Mouse (Mus musculus): Measurements from ENCODE around the gene 1110017D15Rik.

Gene 1110017D15Rik

GRCm38 (mm10) chr4:41517233-41517632, at the start of gene 1110017D15Rik:
1110017D15Rik (minus strand) TSS chr4:41517333.
- in situ Hi-C loops (cut with MboI, MseI) = no loop called here

DNA sequence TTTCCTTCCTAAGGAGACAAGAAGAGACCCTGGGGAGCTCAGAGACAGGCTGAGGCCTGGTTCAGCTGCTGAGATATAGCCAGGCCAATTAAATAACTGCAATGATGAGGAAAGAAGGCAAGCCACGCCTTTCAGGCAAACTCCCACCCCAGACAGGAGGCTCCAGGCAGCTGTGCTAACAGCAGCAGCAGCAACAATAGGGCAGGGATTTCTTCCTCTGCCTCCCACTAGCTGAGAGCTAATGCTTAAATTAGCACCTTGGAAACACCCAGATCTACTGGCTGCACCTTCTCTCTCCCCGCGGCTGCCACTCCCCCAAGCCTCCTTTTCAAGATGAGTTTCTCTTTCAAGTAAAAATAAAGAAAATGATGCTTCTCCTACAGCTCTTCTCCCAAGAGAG, 49.0 kb upstream of the 1110017D15Rik start:
- in situ Hi-C loops (cut with MboI, MseI) = loop anchor here (5.0 to 25.0 kb wide), 2 partner anchors 99 to 1471 kb away; partner anchors contain the start of genes Fam214b, Nudt2, Pigo and Stoml2

GRCm38 (mm10) chr4:41563297-41563696, 46.2 kb upstream of the 1110017D15Rik start:
- in situ Hi-C loops (cut with MboI, MseI) = loop anchor here (25.0 kb wide), 1 partner anchor 1474 kb away; the partner anchor contains the start of genes Fam214b, Pigo and Stoml2

DNA sequence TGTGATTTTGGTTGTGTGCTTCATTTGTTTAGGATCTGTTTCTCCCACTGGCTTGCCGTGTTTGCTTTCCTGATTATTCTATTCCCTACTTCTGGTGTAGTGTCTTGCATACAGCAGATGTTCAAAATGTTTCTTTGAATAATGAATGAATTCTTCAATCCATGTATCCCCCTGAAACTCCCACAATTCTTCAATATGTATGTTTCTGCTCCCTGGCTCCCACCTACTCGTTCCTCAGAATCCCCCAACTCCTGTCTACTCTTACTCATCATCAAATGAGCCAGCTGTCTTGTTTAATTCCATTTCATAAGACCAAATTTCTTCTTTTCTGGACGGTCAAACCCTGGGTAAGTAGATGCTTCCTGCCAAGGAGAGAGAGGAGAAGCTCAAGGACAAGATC, 40.0 kb upstream of the 1110017D15Rik start:
- in situ Hi-C loops (cut with MboI, MseI) = loop anchor here (5.0 to 25.0 kb wide), 2 partner anchors 55 to 1480 kb away; partner anchors contain the start of genes Fam214b, Pigo and Stoml2

DNA sequence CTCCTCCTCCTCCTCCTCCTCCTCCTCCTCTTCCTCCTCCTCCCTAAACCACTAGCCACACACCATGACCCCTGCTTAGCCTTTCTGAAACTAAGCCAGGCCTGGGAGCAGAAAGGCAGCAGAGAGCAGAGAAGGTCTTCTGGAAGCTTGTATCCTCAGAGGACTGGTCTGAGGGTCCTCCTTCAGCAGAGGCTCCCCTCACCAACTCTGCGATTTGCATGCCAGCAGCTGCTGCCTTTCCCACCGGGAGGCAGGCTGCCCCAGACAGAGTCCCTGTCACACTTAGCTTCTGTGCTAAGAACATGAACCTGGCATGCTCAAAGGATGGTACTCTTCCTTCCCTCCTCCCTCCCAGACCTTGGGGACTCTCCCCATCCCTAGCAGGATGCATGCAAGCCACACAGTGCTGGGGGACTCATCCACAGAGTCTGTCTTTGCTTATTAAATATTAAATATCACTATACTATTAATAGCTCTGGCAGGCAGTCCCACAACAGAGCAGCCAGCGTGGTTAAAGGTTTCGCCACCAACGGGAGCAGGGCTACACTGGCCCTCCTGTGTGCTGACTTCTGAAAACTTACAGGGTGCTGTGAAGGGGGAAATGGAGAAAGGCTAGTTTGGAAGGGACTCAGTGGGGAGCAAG, 39.3 kb upstream of the 1110017D15Rik start:
- in situ Hi-C loops (cut with MboI, MseI) = loop anchor here (5.0 to 25.0 kb wide), 2 partner anchors 56 to 1481 kb away; partner anchors contain the start of genes Fam214b, Pigo and Stoml2

- in situ Hi-C loops (cut with MboI, MseI) = loop anchor here (5.0 to 25.0 kb wide), 2 partner anchors 57 to 1482 kb away; partner anchors contain the start of genes Fam214b, Pigo and Stoml2
These were observed 38.0 kb upstream of the 1110017D15Rik start for GRCm38 (mm10) chr4:41554994-41555663.

DNA sequence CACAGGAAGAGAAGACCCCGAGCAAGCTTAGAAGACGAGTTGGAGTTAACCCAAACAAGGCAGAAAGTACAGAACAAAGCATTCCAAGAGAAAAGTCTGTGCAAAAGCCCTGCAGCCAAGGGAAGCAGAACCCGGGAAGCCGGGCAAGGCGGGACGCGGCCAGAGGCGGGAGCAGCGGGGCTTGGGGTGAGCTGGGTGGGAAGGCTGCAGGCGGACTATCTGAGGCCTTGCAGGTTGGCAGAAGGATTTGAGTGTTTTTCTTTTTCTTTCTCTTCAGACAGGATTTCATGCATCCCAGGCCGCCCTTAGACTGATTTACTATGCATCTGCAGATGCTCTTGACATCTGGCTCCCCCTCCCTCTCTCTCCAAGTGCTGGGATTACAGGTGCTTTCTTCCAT, 36.0 kb upstream of the 1110017D15Rik start:
- in situ Hi-C loops (cut with MboI, MseI) = loop anchor here (25.0 kb wide), 1 partner anchor 1484 kb away; the partner anchor contains the start of genes Fam214b, Pigo and Stoml2

- in situ Hi-C loops (cut with MboI, MseI) = loop anchor here (25.0 kb wide), 1 partner anchor 1485 kb away; the partner anchor contains the start of genes Fam214b, Pigo and Stoml2
These were observed 35.4 kb upstream of the 1110017D15Rik start for GRCm38 (mm10) chr4:41552529-41552928.

GRCm38 (mm10) chr4:41547086-41547485, 30.0 kb upstream of the 1110017D15Rik start:
- in situ Hi-C loops (cut with MboI, MseI) = no loop called here

GRCm38 (mm10) chr4:41545985-41546384, 28.9 kb upstream of the 1110017D15Rik start:
- in situ Hi-C loops (cut with MboI, MseI) = no loop called here

- in situ Hi-C loops (cut with MboI, MseI) = no loop called here
These were observed 25.0 kb upstream of the 1110017D15Rik start for GRCm38 (mm10) chr4:41542136-41542535.

DNA sequence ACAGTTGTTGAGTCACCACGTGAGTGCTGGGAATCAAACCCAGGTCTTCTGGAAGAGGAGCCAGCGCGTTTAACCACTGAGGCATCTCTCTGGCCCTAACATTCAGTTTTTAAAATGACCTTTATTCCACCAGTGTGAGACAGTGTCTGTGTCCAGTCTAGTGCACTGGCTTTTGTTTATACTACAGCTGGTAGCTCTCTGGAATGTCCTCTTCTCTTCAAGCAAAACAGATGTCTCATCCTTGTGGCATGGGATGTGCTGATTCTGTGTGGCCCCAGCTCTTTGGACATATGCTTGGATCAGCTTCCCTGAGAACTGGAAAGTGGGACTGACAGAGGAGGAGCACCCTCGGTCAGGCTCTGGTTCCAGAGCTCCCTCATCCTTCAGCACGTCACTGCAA, 17.7 kb upstream of the 1110017D15Rik start:
- in situ Hi-C loops (cut with MboI, MseI) = no loop called here

GRCm38 (mm10) chr4:41532420-41532819, 15.3 kb upstream of the 1110017D15Rik start:
- in situ Hi-C loops (cut with MboI, MseI) = no loop called here

DNA sequence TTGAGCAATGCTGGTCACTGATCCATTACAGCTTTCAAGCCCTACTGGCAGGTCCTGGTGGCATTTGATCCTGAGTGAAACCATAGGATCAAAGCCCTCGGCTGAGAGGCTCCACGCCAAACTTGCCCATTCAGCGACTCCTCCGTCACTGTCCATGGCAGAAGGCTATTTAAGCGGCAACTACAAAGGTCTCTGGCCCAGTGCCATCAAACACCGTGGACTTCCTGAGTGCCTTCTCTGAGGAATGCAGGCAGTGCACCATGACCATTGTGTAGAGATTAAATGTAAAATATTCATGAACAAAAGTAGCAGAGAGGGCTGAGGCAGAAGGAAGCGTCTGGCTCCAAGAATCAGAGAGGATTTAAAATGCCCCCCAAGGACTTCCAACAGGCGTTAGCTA, 10.9 kb upstream of the 1110017D15Rik start:
- in situ Hi-C loops (cut with MboI, MseI) = loop anchor here (5.0 kb wide), 1 partner anchor 84 kb away; no protein-coding TSS in a partner anchor

DNA sequence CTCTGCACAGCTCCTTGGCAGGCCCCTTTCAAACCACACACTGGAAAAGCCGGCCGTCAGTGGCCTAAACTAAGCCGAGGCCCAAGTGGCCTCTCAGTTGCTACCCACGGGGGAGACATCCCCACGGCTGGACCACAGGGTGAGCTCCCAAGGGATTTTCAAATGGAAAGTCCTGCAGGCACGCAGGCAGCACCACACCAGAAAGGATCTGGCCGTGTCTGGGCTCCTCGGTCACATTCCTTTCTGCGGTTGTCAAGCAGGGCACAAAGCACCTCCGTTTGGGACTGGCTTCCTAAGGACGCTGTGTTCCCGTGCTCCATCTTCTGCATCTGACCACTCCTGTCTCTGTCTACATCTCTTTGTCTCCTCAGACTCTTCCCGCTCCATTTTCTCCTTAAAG, 9.9 kb upstream of the 1110017D15Rik start:
- in situ Hi-C loops (cut with MboI, MseI) = loop anchor here (5.0 kb wide), 1 partner anchor 85 kb away; no protein-coding TSS in a partner anchor

- in situ Hi-C loops (cut with MboI, MseI) = loop anchor here (5.0 kb wide), 1 partner anchor 86 kb away; no protein-coding TSS in a partner anchor
These were observed 9.4 kb upstream of the 1110017D15Rik start for GRCm38 (mm10) chr4:41526553-41526952.

DNA sequence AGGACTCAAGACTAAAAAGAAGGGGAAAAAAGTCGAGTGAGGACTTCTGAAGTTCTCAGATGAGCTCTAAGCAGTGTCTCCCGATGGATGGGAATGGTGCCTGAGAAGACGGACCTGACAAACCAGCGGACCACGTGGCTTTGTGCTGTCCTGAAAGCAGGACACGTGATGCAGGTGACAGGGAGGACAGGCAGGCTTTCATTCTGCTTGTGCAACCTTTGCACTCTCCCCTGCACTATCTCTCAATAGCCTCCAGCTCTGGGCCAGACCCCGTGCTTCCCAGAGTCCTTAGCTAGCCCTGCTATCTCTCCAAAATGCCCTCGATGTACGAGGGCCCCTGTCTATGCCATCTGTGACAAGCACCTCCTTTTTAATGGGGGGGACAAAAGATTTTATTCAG, 7.7 kb upstream of the 1110017D15Rik start:
- in situ Hi-C loops (cut with MboI, MseI) = loop anchor here (5.0 kb wide), 1 partner anchor 87 kb away; no protein-coding TSS in a partner anchor

GRCm38 (mm10) chr4:41523839-41524238, 6.7 kb upstream of the 1110017D15Rik start:
- in situ Hi-C loops (cut with MboI, MseI) = no loop called here

- in situ Hi-C loops (cut with MboI, MseI) = no loop called here
These were observed 5.7 kb upstream of the 1110017D15Rik start for GRCm38 (mm10) chr4:41522788-41523187.

- in situ Hi-C loops (cut with MboI, MseI) = no loop called here
These were observed 5.0 kb upstream of the 1110017D15Rik start for GRCm38 (mm10) chr4:41522136-41522535.

DNA sequence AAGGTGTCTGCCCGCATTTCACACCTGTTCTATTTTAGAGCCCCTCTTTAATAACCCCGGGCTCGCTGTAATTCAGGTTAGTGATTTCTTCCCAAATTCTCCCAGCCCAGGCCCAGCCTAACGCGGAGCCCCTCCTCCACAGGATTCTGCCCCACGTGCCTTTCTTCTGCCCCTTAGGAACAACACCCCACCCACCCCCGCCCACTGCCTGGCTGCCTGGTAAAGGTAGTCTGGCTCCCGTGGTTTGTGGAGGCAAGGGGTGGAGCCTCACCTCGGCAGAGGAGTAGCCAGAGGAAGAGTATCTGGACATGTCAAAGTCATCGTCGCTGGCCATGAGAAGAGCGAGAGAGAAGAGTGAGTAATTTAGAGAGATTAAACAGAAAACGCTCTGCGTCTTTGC, 3.5 kb upstream of the 1110017D15Rik start:
- in situ Hi-C loops (cut with MboI, MseI) = no loop called here

- in situ Hi-C loops (cut with MboI, MseI) = no loop called here
These were observed 2.1 kb upstream of the 1110017D15Rik start for GRCm38 (mm10) chr4:41519195-41519594.
